Mouse (Mus musculus) CH12.LX (cell line): Measurements from ENCODE around the gene Map3k6.

Experiments
- CTCF ChIP-seq, 2 experiments: IDR thresholded peaks in 1 of 2; conservative IDR thresholded peaks in 1 of 2; 2 replicates each; pipeline ENCODE4 v1.5.1; 2011 to 2012; ENCODE audit warnings: low read depth in 2 of 2, low read length in 2 of 2, improper control_type of control experiment in 1 of 2, inconsistent platforms in 1 of 2, mild to moderate bottlenecking in 1 of 2, moderate library complexity in 1 of 2
- EP300 ChIP-seq: IDR thresholded peaks from 2 replicates; pipeline ENCODE4 v1.6.1; 2011; ENCODE audit warnings: low read length, improper control_type of control experiment
- ETS1 ChIP-seq: conservative IDR thresholded peaks from 2 replicates; pipeline ENCODE4 v1.6.1; 2012; ENCODE audit warnings: low read depth, mild to moderate bottlenecking, inconsistent platforms, low read length, improper control_type of control experiment, moderate library complexity
- GABPA ChIP-seq: IDR thresholded peaks from 2 replicates; pipeline ENCODE4 v1.6.1; 2012; ENCODE audit warnings: low read depth, low read length, improper control_type of control experiment, inconsistent platforms; ENCODE audit not compliant: insufficient replicate concordance
- IRF4 ChIP-seq: IDR thresholded peaks from 2 replicates; pipeline ENCODE4 v1.6.1; 2014; ENCODE audit warnings: low read depth, mild to moderate bottlenecking, inconsistent platforms, low read length, improper control_type of control experiment
- POLR2A ChIP-seq: IDR thresholded peaks from 2 replicates; pipeline ENCODE4 v1.6.1; 2011; ENCODE audit warnings: low read depth, mild to moderate bottlenecking, improper control_type of control experiment, low read length
- RAD21 ChIP-seq: IDR thresholded peaks from 2 replicates; pipeline ENCODE4 v1.6.1; 2011; ENCODE audit warnings: low read depth, mild to moderate bottlenecking, low read length, improper control_type of control experiment, moderate library complexity
- ZC3H11A ChIP-seq: IDR thresholded peaks from 2 replicates; pipeline ENCODE4 v1.6.1; 2012; ENCODE audit warnings: low read depth, mild to moderate bottlenecking, inconsistent platforms, low read length, improper control_type of control experiment

DNA sequence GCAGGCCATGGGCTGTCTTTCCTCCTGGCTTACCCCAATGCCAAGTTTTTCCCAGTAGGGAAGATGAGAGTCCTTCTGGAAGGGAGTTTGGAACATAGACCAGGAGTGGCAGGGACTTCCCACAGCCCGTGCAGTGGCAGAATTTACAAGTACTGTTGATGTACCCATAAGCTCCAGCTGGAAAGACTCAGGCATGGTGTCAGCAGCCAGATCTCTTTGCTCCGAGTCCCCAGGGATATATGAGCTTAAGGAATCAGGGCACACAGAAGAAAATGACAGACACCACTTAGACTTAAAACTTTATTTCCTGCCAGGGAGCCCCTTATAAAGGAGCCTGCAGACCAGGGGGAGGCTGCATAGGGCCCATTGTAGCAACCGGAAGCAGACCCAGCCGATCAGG, 25.1 kb downstream of the Map3k6 start:
- no peak for TF ChIP-seq ETS1
- TF ChIP-seq CTCF (conservative IDR thresholded peaks at IDR 0.05 in 1 of 2, IDR thresholded peaks at IDR 0.05 in 1 of 2; ENCODE audit: low read depth in 2 of 2, low read length in 2 of 2): no peak
- TF ChIP-seq GABPA: no peak
- TF ChIP-seq ZC3H11A: no peak
- no peak for TF ChIP-seq EP300
- no peak for TF ChIP-seq IRF4
- no peak for TF ChIP-seq POLR2A
- TF ChIP-seq RAD21: no peak
